Mouse (Mus musculus) neural tube, embryonic 14.5 days (tissue): ENCODE data around the gene Mob3c. TPM values are rescaled to one million over a fixed set of nuclear protein-coding genes. Genes with fewer than 3 reads are reported as not detected.

Experiments used
- ATAC-seq: fragments of 200-750 bp; cut with Nextera tagmentation; 2 replicates; pipeline ENCODE4 v1.8.0; 2017; ENCODE audit warnings: low read depth, mild to moderate bottlenecking, moderate TSS enrichment, moderate library complexity
- H3K27ac ChIP-seq: fragments of 300-500 bp; sonication (generic); 2 replicates; pipeline ENCODE4 v1.5.1; 2014; ENCODE audit warnings: low read depth, mild to moderate bottlenecking, control low read depth, low read length, moderate library complexity, mixed read lengths
- H3K27me3 ChIP-seq: fragments of 300-500 bp; sonication (generic); 2 replicates; pipeline ENCODE4 v1.6.1; 2014; ENCODE audit warnings: low read length; ENCODE audit not compliant: control insufficient read depth, insufficient read depth
- H3K36me3 ChIP-seq: fragments of 300-500 bp; sonication (generic); 2 replicates; pipeline ENCODE4 v1.6.1; 2014; ENCODE audit warnings: low read length, mixed read lengths; ENCODE audit not compliant: control insufficient read depth, insufficient read depth
- H3K4me1 ChIP-seq: fragments of 300-500 bp; sonication (generic); 2 replicates; pipeline ENCODE4 v1.6.1; 2014; ENCODE audit warnings: low read length; ENCODE audit not compliant: control insufficient read depth, insufficient read depth
- H3K4me2 ChIP-seq: fragments of 300-500 bp; sonication (generic); 2 replicates; pipeline ENCODE4 v1.6.1; 2014; ENCODE audit warnings: mild to moderate bottlenecking, low read depth, low read length, control low read depth
- H3K4me3 ChIP-seq: fragments of 300-500 bp; sonication (generic); 2 replicates; pipeline ENCODE4 v1.5.1; 2014; ENCODE audit warnings: low read depth, low read length, control low read depth, mixed read lengths
- H3K9ac ChIP-seq: fragments of 300-500 bp; sonication (generic); replicated peaks from 2 replicates; pipeline ENCODE4 v1.6.1; 2014; ENCODE audit warnings: low read depth, mild to moderate bottlenecking, control low read depth, low read length, mixed read lengths
- H3K9me3 ChIP-seq: fragments of 300-500 bp; sonication (generic); 2 replicates; pipeline ENCODE4 v1.6.1; 2016; ENCODE audit warnings: low read length; ENCODE audit not compliant: control insufficient read depth
- WGBS: fragments of 180-500 bp; shearing (Covaris S2); extraction: QIAGEN DNeasy Blood & Tissue Kit; methylation state at CpG from one replicate; pipeline ENCODE4 v1.1.7; 2014; 5-methylcytosine and 5-hydroxymethylcytosine counted together
- polyA plus RNA-seq: library from polyadenylated mRNA; unstranded; fragments of >200 nt; fragmentation: Nextera tagmentation; extraction: Ambion mirVana; gene quantifications from 2 replicates; pipeline ENCODE4 v1.2.1, GENCODE M21; 2014

The Mob3c gene
- polyA plus RNA-seq, 1 experiment from 2014 or later, result 4.7 TPM

DNA sequence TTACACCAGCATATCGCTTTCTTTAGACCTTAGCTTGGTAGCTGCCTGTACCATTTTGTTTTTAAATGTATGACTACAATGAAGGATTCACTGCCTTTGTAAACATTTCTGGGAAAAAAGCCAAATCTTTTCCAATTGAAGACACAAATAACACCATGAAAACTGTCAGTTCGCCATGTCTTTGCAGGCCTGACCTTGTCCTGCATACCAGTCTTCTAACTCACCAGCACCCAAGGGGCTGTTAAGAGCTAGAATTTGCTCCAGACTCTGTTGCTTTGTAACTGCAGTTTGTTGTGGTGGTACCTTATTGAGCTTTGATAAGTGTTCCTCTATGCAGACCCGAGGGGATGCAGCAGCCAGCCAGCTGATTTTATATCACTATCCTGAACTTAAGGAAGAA is 27.9 kb upstream of the Mob3c start:
- no peak for ATAC-seq
- Histone ChIP-seq H3K4me1 (no peaks in the 10 kb centered on the region), H3K4me2 (no peak overlapping the region), H3K27me3 (no peaks in the 10 kb centered on the region), H3K9ac (no peak overlapping the region), H3K4me3 (no peak overlapping the region), H3K27ac (no peak overlapping the region), H3K36me3 (peaks cover 40% of the 10 kb centered on the region; the same call in 1 of the 2 replicates), H3K9me3 (no peaks in the 10 kb centered on the region)
- WGBS, result 58% methylated on average over 3 of the region's 3 CpGs

- no peak overlapping the region for H3K4me2 ChIP-seq
- ATAC-seq, result no peak
- H3K4me3 ChIP-seq, result no peak overlapping the region
- H3K9ac ChIP-seq, result no peak overlapping the region
- H3K27ac ChIP-seq, result no peak overlapping the region
- no peaks in the 10 kb centered on the region for H3K4me1 ChIP-seq
- 91% methylated on average over 4 of the region's 4 CpGs for WGBS
- H3K9me3 ChIP-seq, result no peaks in the 10 kb centered on the region
- no peaks in the 10 kb centered on the region for H3K36me3 ChIP-seq
- H3K27me3 ChIP-seq, result no peaks in the 10 kb centered on the region
Observed at GRCm38 (mm10) chr4:115812326-115812725, 15.6 kb upstream of the Mob3c start.

DNA sequence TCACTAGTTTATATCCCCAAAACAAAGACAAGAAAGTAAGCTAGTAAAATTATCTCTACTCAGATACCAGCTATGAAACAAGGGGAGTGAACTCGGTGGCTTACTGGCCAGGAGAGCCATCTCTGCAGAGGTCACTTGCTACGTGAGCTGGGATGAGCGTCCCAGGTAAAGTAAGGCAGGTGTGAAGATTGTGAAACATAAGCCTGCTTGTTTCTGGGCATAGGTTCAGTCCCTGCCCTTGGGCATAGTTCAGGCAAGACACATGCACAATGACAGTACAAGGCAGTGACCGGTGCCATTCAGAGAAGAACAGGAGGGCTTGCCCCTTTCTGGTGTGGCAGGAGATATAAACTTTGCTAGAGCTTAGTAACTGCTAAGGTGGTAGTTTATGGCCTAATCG is 12.3 kb upstream of the Mob3c start:
- no peak overlapping the region for H3K27ac ChIP-seq
- WGBS, result 93% methylated on average over 5 of the region's 5 CpGs
- H3K9me3 ChIP-seq, result no peaks in the 10 kb centered on the region
- no peak for ATAC-seq
- H3K4me3 ChIP-seq, result no peak overlapping the region
- no peak overlapping the region for H3K4me2 ChIP-seq
- no peaks in the 10 kb centered on the region for H3K36me3 ChIP-seq
- no peaks in the 10 kb centered on the region for H3K4me1 ChIP-seq
- H3K9ac ChIP-seq, result no peak overlapping the region
- H3K27me3 ChIP-seq, result no peaks in the 10 kb centered on the region

- H3K27me3 ChIP-seq, result no peaks in the 10 kb centered on the region
- H3K36me3 ChIP-seq, result no peaks in the 10 kb centered on the region
- H3K27ac ChIP-seq, result no peak overlapping the region
- no peak overlapping the region for H3K4me2 ChIP-seq
- H3K4me1 ChIP-seq, result no peaks in the 10 kb centered on the region
- ATAC-seq, result no peak
- 77% methylated on average over 3 of the region's 3 CpGs for WGBS
- H3K9me3 ChIP-seq, result no peaks in the 10 kb centered on the region
- no peak overlapping the region for H3K9ac ChIP-seq
- H3K4me3 ChIP-seq, result no peak overlapping the region
Observed at GRCm38 (mm10) chr4:115820199-115820598, 7.7 kb upstream of the Mob3c start.

DNA sequence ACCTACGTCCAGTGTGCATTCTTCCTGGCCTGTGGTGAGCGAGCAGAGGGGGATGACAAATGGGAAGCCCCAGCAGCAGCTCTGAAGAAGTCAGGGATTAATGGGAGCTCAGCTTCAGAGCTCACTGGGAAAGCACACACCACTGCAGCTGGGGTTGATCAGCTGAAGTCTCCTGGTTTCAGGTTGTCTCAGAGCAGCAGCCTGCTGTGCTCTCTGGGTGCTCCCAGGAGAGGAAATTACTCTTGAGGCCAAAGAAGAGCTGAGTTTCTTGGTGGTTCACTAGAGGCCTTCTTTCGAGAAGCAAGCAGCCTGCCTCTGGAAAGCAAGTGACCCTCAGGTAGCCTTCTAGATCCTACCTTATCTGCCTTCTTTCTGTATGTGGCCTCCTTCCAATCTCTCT is 6.9 kb upstream of the Mob3c start:
- H3K4me3 ChIP-seq, result no peak overlapping the region
- no peaks in the 10 kb centered on the region for H3K9me3 ChIP-seq
- H3K4me1 ChIP-seq, result no peaks in the 10 kb centered on the region
- H3K9ac ChIP-seq, result no peak overlapping the region
- H3K27ac ChIP-seq, result no peak overlapping the region
- no peaks in the 10 kb centered on the region for H3K36me3 ChIP-seq
- no peak overlapping the region for H3K4me2 ChIP-seq
- no peaks in the 10 kb centered on the region for H3K27me3 ChIP-seq
- WGBS, result 78% methylated on average over 3 of the region's 3 CpGs
- ATAC-seq, result no peak

DNA sequence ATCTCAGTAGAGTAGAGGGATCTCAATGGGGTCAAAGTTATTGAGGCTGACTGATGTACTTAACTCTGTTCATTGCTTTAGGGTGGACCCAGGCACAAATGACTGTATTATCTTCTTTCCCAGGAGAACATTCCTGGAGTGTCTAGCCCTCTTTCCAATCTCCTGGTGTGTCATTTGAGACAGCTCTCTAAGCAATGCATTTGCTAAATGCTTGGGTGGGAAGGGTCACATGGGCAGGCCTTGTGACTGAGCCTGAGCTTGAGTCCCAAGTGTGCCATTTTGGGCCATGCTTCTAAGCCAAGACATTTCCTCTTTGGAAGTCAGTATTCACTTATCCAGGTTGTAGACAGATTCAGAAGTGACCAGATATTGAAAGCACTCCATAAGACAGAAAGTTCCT is 6.5 kb upstream of the Mob3c start:
- H3K9me3 ChIP-seq, result no peaks in the 10 kb centered on the region
- ATAC-seq, result no peak
- H3K9ac ChIP-seq, result no peak overlapping the region
- no peaks in the 10 kb centered on the region for H3K27me3 ChIP-seq
- no peak overlapping the region for H3K4me2 ChIP-seq
- H3K4me3 ChIP-seq, result no peak overlapping the region
- no peak overlapping the region for H3K27ac ChIP-seq
- H3K4me1 ChIP-seq, result no peaks in the 10 kb centered on the region
- H3K36me3 ChIP-seq, result no peaks in the 10 kb centered on the region

- 77% methylated on average over 3 of the region's 3 CpGs for WGBS
- no peak for ATAC-seq
- H3K9me3 ChIP-seq, result no peaks in the 10 kb centered on the region
Observed at GRCm38 (mm10) chr4:115821928-115822327, 6.0 kb upstream of the Mob3c start.

DNA sequence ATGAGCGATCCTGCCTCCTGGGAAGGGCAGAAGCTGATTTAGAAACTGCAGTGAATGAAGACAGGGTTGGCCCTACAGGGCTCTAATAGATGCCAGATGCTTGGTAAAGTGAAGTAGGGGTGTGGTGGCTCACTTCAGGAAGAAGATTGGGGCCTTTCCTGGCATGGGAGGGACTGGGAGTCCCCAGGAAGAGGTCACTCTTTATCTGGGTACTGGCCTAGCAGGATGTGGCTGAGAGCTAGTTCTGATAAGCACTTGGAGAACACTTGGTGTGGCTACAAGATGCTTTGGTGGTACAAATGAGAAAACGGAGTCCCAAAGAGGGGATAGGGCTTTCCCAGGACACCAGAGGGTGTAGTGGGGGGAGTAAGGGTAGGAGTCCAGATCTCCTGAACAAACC is 3.7 kb upstream of the Mob3c start:
- H3K9me3 ChIP-seq, result no peaks in the 10 kb centered on the region
- WGBS, result 75% methylated on average over 2 of the region's 2 CpGs
- H3K9ac ChIP-seq, result no peak overlapping the region
- no peak overlapping the region for H3K27ac ChIP-seq
- no peak overlapping the region for H3K4me2 ChIP-seq
- H3K36me3 ChIP-seq, result no peaks in the 10 kb centered on the region
- no peak for ATAC-seq
- no peak overlapping the region for H3K4me3 ChIP-seq
- H3K27me3 ChIP-seq, result no peaks in the 10 kb centered on the region
- no peaks in the 10 kb centered on the region for H3K4me1 ChIP-seq

More at GRCm38 (mm10) chr4:115821928-115822327, 6.0 kb upstream of the Mob3c start:
- Histone ChIP-seq H3K4me3 (no peak overlapping the region), H3K36me3 (no peaks in the 10 kb centered on the region), H3K4me1 (no peaks in the 10 kb centered on the region), H3K27ac (no peak overlapping the region), H3K4me2 (no peak overlapping the region), H3K27me3 (no peaks in the 10 kb centered on the region), H3K9ac (no peak overlapping the region)

GRCm38 (mm10) chr4:115825271-115825670 is 2.6 kb upstream of the Mob3c start:
- Histone ChIP-seq H3K4me1 (no peaks in the 10 kb centered on the region), H3K27me3 (no peaks in the 10 kb centered on the region), H3K27ac (no peak overlapping the region), H3K36me3 (no peaks in the 10 kb centered on the region), H3K4me3 (no peak overlapping the region), H3K4me2 (no peak overlapping the region), H3K9ac (no peak overlapping the region), H3K9me3 (no peaks in the 10 kb centered on the region)
- 84% methylated on average over 2 of the region's 2 CpGs for WGBS
- ATAC-seq, result no peak

- H3K9ac ChIP-seq, result no peak overlapping the region
- WGBS, result 72% methylated on average over 3 of the region's 3 CpGs
- no peak overlapping the region for H3K27ac ChIP-seq
- no peak overlapping the region; the same call in 1 of the 2 replicates for H3K4me2 ChIP-seq
- H3K36me3 ChIP-seq, result no peaks in the 10 kb centered on the region
- no peaks in the 10 kb centered on the region for H3K9me3 ChIP-seq
- H3K4me3 ChIP-seq, result no peak overlapping the region
- no peaks in the 10 kb centered on the region for H3K4me1 ChIP-seq
- no peak for ATAC-seq
- H3K27me3 ChIP-seq, result no peaks in the 10 kb centered on the region
Observed at GRCm38 (mm10) chr4:115827066-115827465, 826 bp upstream of the Mob3c start.
